Mouse (Mus musculus): ENCODE measurements around the gene Esrrg. TPM values are rescaled to one million over a fixed set of nuclear protein-coding genes. Genes with fewer than 3 reads are reported as not detected.

The Esrrg gene
- total and polyA plus RNA-seq, 3 experiments, result 14.0 to 48.5 (median 45.2) TPM

DNA sequence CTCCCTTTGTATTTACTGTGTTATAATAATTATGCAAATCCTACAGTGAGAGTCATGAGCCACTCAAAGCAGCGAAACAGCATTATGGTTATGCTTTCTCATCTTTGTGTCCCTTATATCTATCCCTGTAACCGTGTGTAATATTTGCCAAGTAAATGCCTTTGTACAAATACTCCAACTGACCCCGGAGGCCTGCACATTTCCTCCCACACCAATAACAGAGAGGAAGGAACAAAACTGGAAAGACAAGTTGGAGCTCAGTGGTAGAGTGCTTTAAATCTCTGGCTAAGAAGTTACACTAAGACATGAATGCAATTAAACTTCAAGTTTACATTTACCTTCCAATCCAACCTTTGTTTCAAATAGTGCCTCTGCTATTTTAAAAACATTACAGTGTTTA lies 15.4 kb downstream of the Esrrg start:
- no peaks in the 10 kb centered on the region for H3K79me2 ChIP-seq (replicated peaks; ENCODE audit: control insufficient read depth, insufficient read depth, low read length)
- H3K36me3 ChIP-seq (ENCODE audit: control insufficient read depth, insufficient read depth, low read length), result no peaks in the 10 kb centered on the region
- no peak overlapping the region for H3K9ac ChIP-seq (ENCODE audit: low read depth, low read length)
- intact Hi-C loops (cut with DNase I), result no loop called here
- H3K27ac ChIP-seq, result no peak overlapping the region
- H3K27me3 ChIP-seq (ENCODE audit: control insufficient read depth, insufficient read depth, low read length), result no peaks in the 10 kb centered on the region
- WGBS, result 50% methylated on average over 3 of the region's 3 CpGs
- TF ChIP-seq CTCF (IDR thresholded peaks at IDR 0.05) (no peak), POLR2A (IDR thresholded peaks at IDR 0.05; ENCODE audit: insufficient read depth, low read depth, low read length) (no peak), EP300 (IDR thresholded peaks at IDR 0.05; ENCODE audit: insufficient read depth, low read depth, low read length) (no peak)
- DNase-seq, result no peak
- H3K4me1 ChIP-seq (ENCODE audit: control insufficient read depth, insufficient read depth, low read length), result no peaks in the 10 kb centered on the region
- no peak overlapping the region for H3K4me3 ChIP-seq

DNA sequence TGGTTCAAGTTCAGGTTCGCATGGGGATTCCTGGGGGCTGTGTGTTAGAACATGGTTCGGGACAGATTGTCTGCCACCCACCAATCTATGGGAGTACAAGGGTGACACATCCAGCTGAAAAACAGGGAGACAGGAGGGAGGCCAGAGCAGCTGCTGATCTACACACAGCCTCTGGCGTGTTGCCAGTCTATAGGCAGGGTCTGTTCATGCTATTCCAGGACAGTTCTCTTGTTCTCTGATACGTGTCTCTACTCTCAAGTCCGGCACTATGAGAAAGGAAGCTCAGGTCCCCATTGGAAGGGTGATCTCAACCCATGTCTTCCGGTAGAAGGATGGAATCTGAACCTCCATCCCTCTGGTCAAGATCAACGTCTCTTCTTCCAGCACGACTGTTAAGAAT lies 21.8 kb downstream of the Esrrg start:
- intact Hi-C loops (cut with DNase I), result no loop called here
- no peak for DNase-seq
- Histone ChIP-seq H3K27me3 (ENCODE audit: control insufficient read depth, insufficient read depth, low read length) (no peaks in the 10 kb centered on the region), H3K36me3 (ENCODE audit: control insufficient read depth, insufficient read depth, low read length) (no peaks in the 10 kb centered on the region), H3K4me3 (no peak overlapping the region), H3K9ac (ENCODE audit: low read depth, low read length) (no peak overlapping the region), H3K27ac (no peak overlapping the region), H3K79me2 (replicated peaks; ENCODE audit: control insufficient read depth, insufficient read depth, low read length) (no peaks in the 10 kb centered on the region), H3K4me1 (ENCODE audit: control insufficient read depth, insufficient read depth, low read length) (no peaks in the 10 kb centered on the region)
- no peak for TF ChIP-seq EP300 (IDR thresholded peaks at IDR 0.05; ENCODE audit: insufficient read depth, low read depth, low read length)
- no peak for TF ChIP-seq POLR2A (IDR thresholded peaks at IDR 0.05; ENCODE audit: insufficient read depth, low read depth, low read length)
- no peak for TF ChIP-seq CTCF (IDR thresholded peaks at IDR 0.05)
- 74% methylated on average over 8 of the region's 8 CpGs for whole genome bisulfite sequencing

DNA sequence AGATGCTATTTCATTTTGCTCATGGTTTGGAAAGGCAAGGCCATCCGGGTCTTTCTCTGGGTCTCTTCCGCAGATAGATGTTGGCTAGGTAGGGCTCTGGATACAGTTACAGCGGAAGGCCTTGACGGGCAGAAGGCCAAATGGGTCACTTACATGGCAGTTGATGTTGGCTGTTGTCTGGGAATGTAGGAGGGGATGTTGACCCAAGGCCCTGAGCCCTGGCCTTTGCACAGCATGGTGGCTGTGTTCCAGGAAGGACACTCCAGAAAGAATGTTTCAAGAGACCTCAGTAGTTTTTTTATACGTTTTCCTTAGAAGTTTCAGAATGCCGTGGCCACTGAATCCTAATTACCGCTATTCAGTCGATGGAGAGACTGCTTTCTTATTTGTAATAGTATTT lies 22.9 kb downstream of the Esrrg start:
- no peaks in the 10 kb centered on the region for H3K4me1 ChIP-seq (ENCODE audit: control insufficient read depth, insufficient read depth, low read length)
- H3K4me3 ChIP-seq, result no peak overlapping the region
- H3K9ac ChIP-seq (ENCODE audit: low read depth, low read length), result no peak overlapping the region
- DNase-seq, result no peak
- H3K27ac ChIP-seq, result no peak overlapping the region
- H3K27me3 ChIP-seq (ENCODE audit: control insufficient read depth, insufficient read depth, low read length), result no peaks in the 10 kb centered on the region
- TF ChIP-seq CTCF (IDR thresholded peaks at IDR 0.05), result no peak
- TF ChIP-seq POLR2A (IDR thresholded peaks at IDR 0.05; ENCODE audit: insufficient read depth, low read depth, low read length), result no peak
- TF ChIP-seq EP300 (IDR thresholded peaks at IDR 0.05; ENCODE audit: insufficient read depth, low read depth, low read length), result no peak
- 63% methylated on average over 8 of the region's 8 CpGs for WGBS
- no peaks in the 10 kb centered on the region for H3K79me2 ChIP-seq (replicated peaks; ENCODE audit: control insufficient read depth, insufficient read depth, low read length)
- H3K36me3 ChIP-seq (ENCODE audit: control insufficient read depth, insufficient read depth, low read length), result no peaks in the 10 kb centered on the region
- intact Hi-C loops (cut with DNase I), result no loop called here

- Histone ChIP-seq H3K79me2 (replicated peaks; ENCODE audit: control insufficient read depth, insufficient read depth, low read length) (no peaks in the 10 kb centered on the region), H3K36me3 (ENCODE audit: control insufficient read depth, insufficient read depth, low read length) (peaks cover 2% of the 10 kb centered on the region; the same call in 1 of the 2 replicates), H3K27me3 (ENCODE audit: control insufficient read depth, insufficient read depth, low read length) (no peaks in the 10 kb centered on the region), H3K4me3 (no peak overlapping the region), H3K27ac (no peak overlapping the region), H3K9ac (ENCODE audit: low read depth, low read length) (no peak overlapping the region), H3K4me1 (ENCODE audit: control insufficient read depth, insufficient read depth, low read length) (peaks cover 4% of the 10 kb centered on the region; the same call in 1 of the 2 replicates)
- 71% methylated on average over 8 of the region's 8 CpGs for WGBS
- intact Hi-C loops (cut with DNase I), result no loop called here
- DNase-seq, result peak; percentile 26 to 41
- TF ChIP-seq CTCF (IDR thresholded peaks at IDR 0.05) (no peak), POLR2A (IDR thresholded peaks at IDR 0.05; ENCODE audit: insufficient read depth, low read depth, low read length) (no peak), EP300 (IDR thresholded peaks at IDR 0.05; ENCODE audit: insufficient read depth, low read depth, low read length) (no peak)
Measured at GRCm38 (mm10) chr1:187645258-187645657, 36.7 kb downstream of the Esrrg start.

DNA sequence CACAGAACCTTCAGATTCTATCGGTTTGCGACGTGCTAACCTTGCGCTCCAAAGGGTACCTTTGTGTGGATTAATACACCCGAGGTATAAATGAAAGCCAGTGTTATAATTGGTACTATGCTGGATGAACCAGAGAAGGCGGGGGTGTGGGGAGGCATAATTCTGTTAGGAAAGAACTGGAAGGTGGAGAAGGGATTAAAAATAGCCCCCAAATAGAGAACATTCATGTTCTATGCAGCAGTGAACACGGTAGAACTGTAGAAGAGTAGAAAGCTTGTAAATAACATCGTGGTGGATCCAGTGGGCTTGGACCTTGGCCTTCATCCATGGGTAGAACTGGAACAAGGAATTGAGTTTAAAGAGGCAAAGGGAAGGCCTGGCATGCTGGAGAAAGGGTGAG lies 40.0 kb downstream of the Esrrg start:
- Histone ChIP-seq H3K9ac (ENCODE audit: low read depth, low read length) (no peak overlapping the region), H3K27ac (no peak overlapping the region), H3K79me2 (replicated peaks; ENCODE audit: control insufficient read depth, insufficient read depth, low read length) (no peaks in the 10 kb centered on the region), H3K4me1 (ENCODE audit: control insufficient read depth, insufficient read depth, low read length) (peaks cover 8% of the 10 kb centered on the region; the same call in 1 of the 2 replicates), H3K4me3 (no peak overlapping the region), H3K36me3 (ENCODE audit: control insufficient read depth, insufficient read depth, low read length) (peaks cover 5% of the 10 kb centered on the region; the same call in 1 of the 2 replicates), H3K27me3 (ENCODE audit: control insufficient read depth, insufficient read depth, low read length) (no peaks in the 10 kb centered on the region)
- intact Hi-C loops (cut with DNase I), result no loop called here
- no peak for TF ChIP-seq POLR2A (IDR thresholded peaks at IDR 0.05; ENCODE audit: insufficient read depth, low read depth, low read length)
- no peak for TF ChIP-seq EP300 (IDR thresholded peaks at IDR 0.05; ENCODE audit: insufficient read depth, low read depth, low read length)
- TF ChIP-seq CTCF (IDR thresholded peaks at IDR 0.05), result no peak
- no peak for DNase-seq
- WGBS, result 88% methylated on average over 8 of the region's 8 CpGs

DNA sequence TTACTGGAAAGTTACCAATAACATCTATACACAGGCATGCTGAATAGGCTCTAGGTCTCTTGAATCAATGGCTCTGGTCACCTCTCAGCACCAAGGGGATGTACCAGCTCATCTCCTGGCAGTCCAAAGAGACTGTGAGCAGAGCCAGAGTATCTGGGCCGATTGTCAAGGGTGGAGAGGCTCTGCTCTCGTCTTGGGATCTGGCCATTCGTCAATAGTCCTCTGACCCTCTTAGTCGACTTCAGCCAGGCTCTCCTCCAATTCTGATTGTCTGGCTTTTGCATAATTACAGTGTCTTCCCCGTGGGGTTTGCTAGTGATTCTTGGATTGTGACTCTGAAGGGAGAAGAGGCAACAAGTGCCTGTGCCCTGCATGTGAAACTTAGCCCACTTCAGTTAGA lies 41.3 kb downstream of the Esrrg start:
- H3K9ac ChIP-seq (ENCODE audit: low read depth, low read length), result no peak overlapping the region
- peak; percentile 46 to 62 for DNase-seq
- peaks cover 5% of the 10 kb centered on the region; the same call in 1 of the 2 replicates for H3K36me3 ChIP-seq (ENCODE audit: control insufficient read depth, insufficient read depth, low read length)
- H3K4me3 ChIP-seq, result no peak overlapping the region
- H3K79me2 ChIP-seq (replicated peaks; ENCODE audit: control insufficient read depth, insufficient read depth, low read length), result no peaks in the 10 kb centered on the region
- peak overlapping the region; percentile 71 for H3K27ac ChIP-seq
- TF ChIP-seq POLR2A (IDR thresholded peaks at IDR 0.05; ENCODE audit: insufficient read depth, low read depth, low read length) (no peak), CTCF (IDR thresholded peaks at IDR 0.05) (no peak), EP300 (IDR thresholded peaks at IDR 0.05; ENCODE audit: insufficient read depth, low read depth, low read length) (no peak; the same call in 1 of the 2 replicates)
- intact Hi-C loops (cut with DNase I), result no loop called here
- 29% methylated on average over 5 of the region's 5 CpGs for WGBS
- H3K27me3 ChIP-seq (ENCODE audit: control insufficient read depth, insufficient read depth, low read length), result no peaks in the 10 kb centered on the region
- peaks cover 8% of the 10 kb centered on the region; the same call in 1 of the 2 replicates for H3K4me1 ChIP-seq (ENCODE audit: control insufficient read depth, insufficient read depth, low read length)
